Mouse (Mus musculus): ENCODE measurements around the gene Gm20696.

- TF ChIP-seq CTCF (IDR thresholded peaks at IDR 0.05; ENCODE audit: low read depth, low read length): no peak
- no peak for TF ChIP-seq POLR2A (IDR thresholded peaks at IDR 0.05; ENCODE audit: borderline replicate concordance, low read depth, low read length)
These were observed 318.8 kb downstream of the Gm20696 start for GRCm38 (mm10) chr6:99347836-99348235.

Measured in bone marrow macrophage, adult 2 months (primary cell).